Mouse (Mus musculus) forebrain, embryonic 14.5 days (tissue): Measurements from ENCODE around the gene Syt6. TPM values are rescaled to one million over a fixed set of nuclear protein-coding genes. Genes with fewer than 3 reads are reported as not detected.

Experiments used
- ATAC-seq: fragments of 200-750 bp; cut with Nextera tagmentation; 2 replicates; pipeline ENCODE4 v1.8.0; 2017; ENCODE audit warnings: mild to moderate bottlenecking, moderate library complexity
- DNase-seq: peaks from one replicate; pipeline ENCODE4 v3.0.0-alpha.2; 2015; ENCODE audit warnings: low spot score
- H3K27ac ChIP-seq: fragments of 300-500 bp; sonication (generic); 2 replicates; pipeline ENCODE4 v1.5.1; 2014; ENCODE audit warnings: low read depth, mild to moderate bottlenecking, control low read depth, low read length, moderate library complexity
- H3K27me3 ChIP-seq: fragments of 300-500 bp; sonication (generic); replicated peaks from 2 replicates; pipeline ENCODE4 v1.6.1; 2014; ENCODE audit warnings: low read length, control low read depth, mixed read lengths; ENCODE audit not compliant: control insufficient read depth, insufficient read depth
- H3K36me3 ChIP-seq: fragments of 300-500 bp; sonication (generic); 2 replicates; pipeline ENCODE4 v1.6.1; 2014; ENCODE audit warnings: low read length, control low read depth; ENCODE audit not compliant: control insufficient read depth, insufficient read depth
- H3K4me1 ChIP-seq: fragments of 300-500 bp; sonication (generic); 2 replicates; pipeline ENCODE4 v1.6.1; 2014; ENCODE audit warnings: antibody characterized with exemption, low read length, control low read depth; ENCODE audit not compliant: control insufficient read depth, insufficient read depth
- H3K4me2 ChIP-seq: fragments of 300-500 bp; sonication (generic); 2 replicates; pipeline ENCODE4 v1.6.1; 2014; ENCODE audit warnings: mild to moderate bottlenecking, control low read depth, low read length
- H3K4me3 ChIP-seq: fragments of 300-500 bp; sonication (generic); 2 replicates; pipeline ENCODE4 v1.5.1; 2014; ENCODE audit warnings: low read depth, low read length, control low read depth
- H3K9ac ChIP-seq: fragments of 300-500 bp; sonication (generic); 2 replicates; pipeline ENCODE4 v1.6.1; 2014; ENCODE audit warnings: mild to moderate bottlenecking, low read length, control low read depth, moderate library complexity
- H3K9me3 ChIP-seq: fragments of 300-500 bp; sonication (generic); replicated peaks from 2 replicates; pipeline ENCODE4 v1.6.1; 2016; ENCODE audit warnings: low read length, control low read depth, mixed read lengths; ENCODE audit not compliant: control insufficient read depth
- WGBS: fragments of 180-500 bp; shearing (Covaris S2); extraction: QIAGEN DNeasy Blood & Tissue Kit; methylation state at CpG from one replicate; pipeline ENCODE4 v1.1.7; 2014; 5-methylcytosine and 5-hydroxymethylcytosine counted together
- polyA plus RNA-seq: library from polyadenylated mRNA; unstranded; fragments of >200 nt; fragmentation: Nextera tagmentation; extraction: Ambion mirVana; gene quantifications from 2 replicates; pipeline ENCODE4 v1.2.1, GENCODE M21; 2014

Syt6 gene
- polyA plus RNA-seq, 1 experiment from 2014 or later: 12.6 TPM

- Histone ChIP-seq H3K4me3 (no peak overlapping the region), H3K4me1 (no peaks in the 10 kb centered on the region), H3K36me3 (no peaks in the 10 kb centered on the region), H3K9ac (no peak overlapping the region), H3K4me2 (no peak overlapping the region), H3K27me3 (no peaks in the 10 kb centered on the region), H3K9me3 (no peaks in the 10 kb centered on the region), H3K27ac (no peak overlapping the region)
- no peak for DNase-seq
- ATAC-seq: no peak
- 85% methylated on average over 5 of the region's 5 CpGs for WGBS
Measured at GRCm38 (mm10) chr3:103589636-103590035, 14.6 kb downstream of the Syt6 start.

- 76% methylated on average over 5 of the region's 5 CpGs for WGBS
- H3K36me3 ChIP-seq: no peaks in the 10 kb centered on the region
Measured at GRCm38 (mm10) chr3:103592636-103593035, 17.6 kb downstream of the Syt6 start.

GRCm38 (mm10) chr3:103593631-103594030, 18.6 kb downstream of the Syt6 start:
- Histone ChIP-seq H3K9ac (no peak overlapping the region), H3K27ac (no peak overlapping the region), H3K4me3 (no peak overlapping the region), H3K9me3 (no peaks in the 10 kb centered on the region), H3K27me3 (no peaks in the 10 kb centered on the region), H3K36me3 (no peaks in the 10 kb centered on the region), H3K4me2 (no peak overlapping the region), H3K4me1 (no peaks in the 10 kb centered on the region)
- 88% methylated on average over 5 of the region's 5 CpGs for WGBS
- ATAC-seq: no peak
- no peak for DNase-seq

More at GRCm38 (mm10) chr3:103592636-103593035, 17.6 kb downstream of the Syt6 start:
- Histone ChIP-seq H3K4me3 (no peak overlapping the region), H3K9me3 (no peaks in the 10 kb centered on the region), H3K4me1 (no peaks in the 10 kb centered on the region), H3K27me3 (no peaks in the 10 kb centered on the region), H3K27ac (no peak overlapping the region), H3K9ac (no peak overlapping the region), H3K4me2 (no peak overlapping the region)
- no peak for ATAC-seq
- DNase-seq: no peak

- Histone ChIP-seq H3K4me3 (no peak overlapping the region), H3K36me3 (no peaks in the 10 kb centered on the region), H3K9ac (no peak overlapping the region), H3K9me3 (no peaks in the 10 kb centered on the region), H3K27ac (no peak overlapping the region), H3K27me3 (no peaks in the 10 kb centered on the region), H3K4me2 (no peak overlapping the region), H3K4me1 (no peaks in the 10 kb centered on the region)
- no peak for DNase-seq
- WGBS: 80% methylated on average over 7 of the region's 7 CpGs
- ATAC-seq: no peak
Measured at GRCm38 (mm10) chr3:103595271-103595810, 20.3 kb downstream of the Syt6 start.

- H3K4me1 ChIP-seq: no peaks in the 10 kb centered on the region
- no peaks in the 10 kb centered on the region for H3K36me3 ChIP-seq
- no peak for DNase-seq
- H3K27ac ChIP-seq: no peak overlapping the region
- H3K4me3 ChIP-seq: no peak overlapping the region
- no peaks in the 10 kb centered on the region for H3K9me3 ChIP-seq
- no peak overlapping the region for H3K4me2 ChIP-seq
- ATAC-seq: no peak
- no peaks in the 10 kb centered on the region for H3K27me3 ChIP-seq
- no peak overlapping the region for H3K9ac ChIP-seq
- 62% methylated on average over 4 of the region's 4 CpGs for WGBS
Measured at GRCm38 (mm10) chr3:103597586-103597985, 22.6 kb downstream of the Syt6 start.

GRCm38 (mm10) chr3:103601011-103601410, 26.0 kb downstream of the Syt6 start:
- WGBS: 46% methylated on average over 7 of the region's 7 CpGs
- ATAC-seq (no peak), DNase-seq (no peak)
- no peak overlapping the region for H3K27ac ChIP-seq
- H3K9me3 ChIP-seq: no peaks in the 10 kb centered on the region
- H3K36me3 ChIP-seq: no peaks in the 10 kb centered on the region
- no peaks in the 10 kb centered on the region for H3K27me3 ChIP-seq
- no peak overlapping the region for H3K9ac ChIP-seq
- no peaks in the 10 kb centered on the region for H3K4me1 ChIP-seq
- no peak overlapping the region for H3K4me3 ChIP-seq
- H3K4me2 ChIP-seq: no peak overlapping the region

- ATAC-seq: no peak
- H3K4me3 ChIP-seq: no peak overlapping the region
- no peak for DNase-seq
- H3K9me3 ChIP-seq: no peaks in the 10 kb centered on the region
- H3K4me1 ChIP-seq: no peaks in the 10 kb centered on the region
- no peak overlapping the region for H3K9ac ChIP-seq
- no peaks in the 10 kb centered on the region for H3K27me3 ChIP-seq
- H3K4me2 ChIP-seq: no peak overlapping the region
- WGBS: 68% methylated on average over 1 of the region's 1 CpGs
- no peaks in the 10 kb centered on the region for H3K36me3 ChIP-seq
- no peak overlapping the region for H3K27ac ChIP-seq
Measured at GRCm38 (mm10) chr3:103601561-103601960, 26.5 kb downstream of the Syt6 start.

GRCm38 (mm10) chr3:103606045-103606597, 31.1 kb downstream of the Syt6 start:
- H3K4me1 ChIP-seq: no peaks in the 10 kb centered on the region

GRCm38 (mm10) chr3:103606660-103607595, 31.9 kb downstream of the Syt6 start:
- DNase-seq (peak; percentile 36), ATAC-seq (no peak)
- Histone ChIP-seq H3K4me3 (no peak overlapping the region), H3K9ac (no peak overlapping the region), H3K4me1 (no peaks in the 10 kb centered on the region), H3K36me3 (no peaks in the 10 kb centered on the region), H3K4me2 (no peak overlapping the region), H3K27ac (no peak overlapping the region), H3K9me3 (no peaks in the 10 kb centered on the region), H3K27me3 (no peaks in the 10 kb centered on the region)
- WGBS: 74% methylated on average over 13 of the region's 13 CpGs

More at GRCm38 (mm10) chr3:103606045-103606597, 31.1 kb downstream of the Syt6 start:
- ATAC-seq: no peak
- Histone ChIP-seq H3K4me2 (no peak overlapping the region), H3K4me3 (no peak overlapping the region), H3K36me3 (no peaks in the 10 kb centered on the region), H3K27me3 (no peaks in the 10 kb centered on the region), H3K9ac (no peak overlapping the region), H3K27ac (no peak overlapping the region), H3K9me3 (no peaks in the 10 kb centered on the region)
- DNase-seq: no peak
- WGBS: 85% methylated on average over 6 of the region's 6 CpGs
